Mouse (Mus musculus): ENCODE results near the gene Ccdc130.

GRCm38 (mm10) chr8:84297029-84297785 lies 27.0 kb upstream of the Ccdc130 start:
- no peak for TF ChIP-seq TAL1 (conservative IDR thresholded peaks at IDR 0.05; ENCODE audit: low read depth, low read length)
- TF ChIP-seq POLR2AphosphoS5 (IDR thresholded peaks at IDR 0.05; ENCODE audit: insufficient replicate concordance, low read depth, low read length) = no peak
